Comparison of ENCODE assay signal across 21 mouse cellular contexts in the genomic region with DNA sequence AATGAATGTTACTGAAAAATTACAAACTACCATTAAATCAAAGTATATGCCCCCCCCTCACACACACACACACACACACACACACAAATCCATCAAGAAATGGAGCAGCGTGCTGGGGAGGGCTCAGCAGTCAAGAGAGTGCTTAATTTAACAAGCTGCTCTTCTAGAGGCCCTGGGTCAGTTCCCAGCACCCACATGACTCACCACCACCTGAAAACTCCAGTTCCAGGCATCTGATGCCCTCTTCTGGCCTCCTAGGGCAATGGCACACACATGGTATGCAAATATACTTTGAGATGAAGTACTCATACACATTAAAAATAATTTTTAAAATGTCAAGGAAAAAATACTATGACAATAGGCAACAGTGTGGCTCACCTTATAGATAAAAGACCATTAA.
DNase-seq lines count a peak whose midpoint lies in the region; ATAC-seq and TF ChIP-seq lines count a peak whose summit lies in the region.
"Had no signal": no experiment of that assay in that cellular context is flagged by ENCODE, and none has a peak within 500 bp of the region (broad histone marks: within the 10 kb centered on the region; RNA-seq: fewer than 3 reads in every experiment).

No protein-coding gene starts in this region.

- H3K9ac ChIP-seq in kidney, postnatal 0 days (ENCODE audit: low read depth, low read length), result no peak overlapping the region
- H3K9ac ChIP-seq in midbrain, postnatal 0 days (replicated peaks; ENCODE audit: low read length, poor library complexity, severe bottlenecking), result no peak overlapping the region
- H3K9ac ChIP-seq: embryonic facial prominence, embryonic 13.5 days; heart, embryonic 15.5 days; kidney, embryonic 15.5 days; limb, embryonic 15.5 days; lung, embryonic 15.5 days had no signal

- TF ChIP-seq CTCF in gastrocnemius, adult 2 months (IDR thresholded peaks at IDR 0.05), result peak; percentile 25; the same call in 1 of the 2 replicates
- peak; percentile 36; the same call in 1 of the 2 replicates for TF ChIP-seq CTCF in kidney, postnatal 0 days (IDR thresholded peaks at IDR 0.05; ENCODE audit: low read depth)
- peak; percentile 36 for TF ChIP-seq CTCF in midbrain, postnatal 0 days (IDR thresholded peaks at IDR 0.05)

- no peak overlapping the region for H3K4me2 ChIP-seq in kidney, postnatal 0 days (ENCODE audit: low read length)
- H3K4me2 ChIP-seq in midbrain, postnatal 0 days (ENCODE audit: low read depth, low read length, poor library complexity, severe bottlenecking), result no peak overlapping the region
- H3K4me2 ChIP-seq: embryonic facial prominence, embryonic 13.5 days; heart, embryonic 15.5 days; kidney, embryonic 15.5 days; limb, embryonic 15.5 days; lung, embryonic 15.5 days had no signal

- WGBS in kidney, postnatal 0 days, result 88% methylated on average over 1 of the region's 1 CpGs
- WGBS in midbrain, postnatal 0 days, result 95% methylated on average over 1 of the region's 1 CpGs
- whole genome bisulfite sequencing in midbrain, embryonic 10.5 days, result 90% methylated on average over 1 of the region's 1 CpGs

- no peak for ATAC-seq in kidney, postnatal 0 days (replicated peaks; ENCODE audit: low FRiP score, low read depth)
- ATAC-seq in midbrain, postnatal 0 days (ENCODE audit: low FRiP score), result no peak
- ATAC-seq: activated CD4-positive, CD25-positive, alpha-beta regulatory T cell, adult 4 months; forebrain, embryonic 14.5 days; inflammation-experienced regulatory T-cells, adult 6 months had no signal

- H3K36me3 ChIP-seq in kidney, postnatal 0 days (ENCODE audit: insufficient read depth, low read length), result no peaks in the 10 kb centered on the region
- H3K36me3 ChIP-seq in midbrain, postnatal 0 days (ENCODE audit: insufficient read depth, low read length), result no peaks in the 10 kb centered on the region
- H3K36me3 ChIP-seq in midbrain, embryonic 10.5 days, result peaks cover 3% of the 10 kb centered on the region; the same call in 1 of the 2 replicates
- H3K36me3 ChIP-seq: embryonic facial prominence, embryonic 13.5 days; heart, embryonic 15.5 days; kidney, embryonic 15.5 days; limb, embryonic 15.5 days; lung, embryonic 15.5 days had no signal

- DNase-seq in gastrocnemius, adult 2 months, result no peak
- no peak for DNase-seq in gastrocnemius, postnatal 10 days
- no peak for DNase-seq in kidney, postnatal 0 days (ENCODE audit: low spot score)
- DNase-seq in kidney, adult 8-10 months, result no peak
- no peak for DNase-seq in midbrain, postnatal 0 days (ENCODE audit: low spot score)
- DNase-seq in midbrain, embryonic 10.5 days (ENCODE audit: low spot score), result no peak
- no peak for DNase-seq in left cerebral cortex, adult 8-10 months (ENCODE audit: low spot score in 2 of 2)
- no peak for DNase-seq in frontal cortex, postnatal 36 days (ENCODE audit: low spot score in 2 of 2)
- DNase-seq: cerebellum, adult 9-11 months; midbrain, embryonic 14.5 days; spleen, adult 18-20 months; thymus, postnatal 36 days had no signal

- no peaks in the 10 kb centered on the region for H3K27me3 ChIP-seq in kidney, postnatal 0 days (ENCODE audit: insufficient read depth, low read length)
- H3K27me3 ChIP-seq in midbrain, postnatal 0 days (ENCODE audit: insufficient read depth, low read length), result no peaks in the 10 kb centered on the region
- H3K27me3 ChIP-seq in midbrain, embryonic 10.5 days (ENCODE audit: low read depth, poor library complexity, severe bottlenecking), result no peaks in the 10 kb centered on the region
- H3K27me3 ChIP-seq: embryonic facial prominence, embryonic 13.5 days; heart, embryonic 15.5 days; kidney, embryonic 15.5 days; limb, embryonic 15.5 days; lung, embryonic 15.5 days had no signal

- no peaks in the 10 kb centered on the region for H3K4me1 ChIP-seq in kidney, postnatal 0 days (replicated peaks; ENCODE audit: insufficient read depth, low read length)
- no peaks in the 10 kb centered on the region for H3K4me1 ChIP-seq in midbrain, postnatal 0 days (ENCODE audit: insufficient read depth, low read length)
- peaks cover 11% of the 10 kb centered on the region for H3K4me1 ChIP-seq in midbrain, embryonic 10.5 days

- intact Hi-C loops in gastrocnemius, adult 2 months (cut with DNase I), result no loop called here

- H3K27ac ChIP-seq in gastrocnemius, adult 2 months, result no peak overlapping the region
- no peak overlapping the region for H3K27ac ChIP-seq in kidney, postnatal 0 days
- H3K27ac ChIP-seq in midbrain, postnatal 0 days (ENCODE audit: low read depth, low read length), result no peak overlapping the region
- H3K27ac ChIP-seq in midbrain, embryonic 10.5 days (replicated peaks), result no peak overlapping the region
- H3K27ac ChIP-seq: embryonic facial prominence, embryonic 13.5 days; kidney, embryonic 15.5 days; limb, embryonic 15.5 days; lung, embryonic 15.5 days had no signal

- no peak overlapping the region for H3K4me3 ChIP-seq in gastrocnemius, adult 2 months
- no peak overlapping the region for H3K4me3 ChIP-seq in kidney, postnatal 0 days (replicated peaks; ENCODE audit: low read depth, low read length)
- no peak overlapping the region for H3K4me3 ChIP-seq in midbrain, postnatal 0 days (ENCODE audit: low read depth, low read length)
- no peak overlapping the region for H3K4me3 ChIP-seq in midbrain, embryonic 10.5 days
- H3K4me3 ChIP-seq: embryonic facial prominence, embryonic 13.5 days; heart, embryonic 15.5 days; kidney, embryonic 15.5 days; limb, embryonic 15.5 days; lung, embryonic 15.5 days; myocyte had no signal

- no peaks in the 10 kb centered on the region for H3K9me3 ChIP-seq in kidney, postnatal 0 days (replicated peaks; ENCODE audit: low read length)
- no peaks in the 10 kb centered on the region for H3K9me3 ChIP-seq in midbrain, postnatal 0 days (ENCODE audit: low read length)
- H3K9me3 ChIP-seq in midbrain, embryonic 10.5 days (replicated peaks), result no peaks in the 10 kb centered on the region
- H3K9me3 ChIP-seq: embryonic facial prominence, embryonic 13.5 days; heart, embryonic 15.5 days; kidney, embryonic 15.5 days; limb, embryonic 15.5 days; lung, embryonic 15.5 days had no signal
